Mouse (Mus musculus) layer of hippocampus, postnatal 36 days (tissue): Measurements from ENCODE around the gene Dnajb1. TPM values are rescaled to one million over a fixed set of nuclear protein-coding genes. Genes with fewer than 3 reads are reported as not detected.
A peak's percentile ranks its signal among the peaks of the same experiment; 100 is the strongest.
"Not testable (repeated sequence)": the region's sequence is repeated elsewhere in the genome, so short reads cannot be mapped to it uniquely, and the experiment has no call there.

Experiments
- DNase-seq, 2 experiments: peaks; one replicate each; pipeline ENCODE4 v3.0.0; 2022
- total RNA-seq, 2 experiments: library from RNA; stranded (reverse); gene quantifications; 2 replicates each; pipeline ENCODE4 v1.2.3; 2021

Dnajb1 gene
- 10 to 100 TPM; 46.3 to 51.8 TPM for total RNA-seq

GRCm38 (mm10) chr8:83607661-83608397 is at the start of gene Dnajb1, which contains the start of gene Tecr:
TSS of gene Dnajb1 (plus strand) at chr8:83608193.
TSS of gene Tecr (minus strand) at chr8:83607971.
- peak; percentile 99 to 100 for DNase-seq

GRCm38 (mm10) chr8:83562669-83563068 is 45.3 kb upstream of the Dnajb1 start:
- no peak for DNase-seq

- DNase-seq, result no peak
Observed at GRCm38 (mm10) chr8:83563246-83563645, 44.7 kb upstream of the Dnajb1 start.

GRCm38 (mm10) chr8:83565731-83566375 is 42.1 kb upstream of the Dnajb1 start:
- DNase-seq, result peak in 1 of 2 experiments; percentile 1

- peak; percentile 95 to 96 for DNase-seq
Observed at GRCm38 (mm10) chr8:83566469-83567395, 41.3 kb upstream of the Dnajb1 start, which contains the start of gene Ndufb7. TSS of gene Ndufb7 (plus strand) at chr8:83566671.

GRCm38 (mm10) chr8:83567668-83568067 is 40.3 kb upstream of the Dnajb1 start:
- peak in 1 of 2 experiments; percentile 1 for DNase-seq

GRCm38 (mm10) chr8:83568128-83568527 is 39.9 kb upstream of the Dnajb1 start:
- DNase-seq, result peak in 1 of 2 experiments; percentile 1

GRCm38 (mm10) chr8:83568755-83569154 is 39.2 kb upstream of the Dnajb1 start:
- no peak for DNase-seq

- DNase-seq, result peak in 1 of 2 experiments; percentile 1
Observed at GRCm38 (mm10) chr8:83569165-83569564, 38.8 kb upstream of the Dnajb1 start.

GRCm38 (mm10) chr8:83570272-83571000 is 37.6 kb upstream of the Dnajb1 start:
- peak in 1 of 2 experiments; percentile 1 for DNase-seq

GRCm38 (mm10) chr8:83571001-83571340 is 37.0 kb upstream of the Dnajb1 start:
- not testable (repeated sequence) for DNase-seq

GRCm38 (mm10) chr8:83571791-83572190 is 36.2 kb upstream of the Dnajb1 start:
- peak in 1 of 2 experiments; percentile 1 for DNase-seq

GRCm38 (mm10) chr8:83572246-83572812 is 35.7 kb upstream of the Dnajb1 start:
- no peak for DNase-seq

- peak in 1 of 2 experiments; percentile 6 for DNase-seq
Observed at GRCm38 (mm10) chr8:83573140-83573875, 34.7 kb upstream of the Dnajb1 start.

- DNase-seq, result peak in 1 of 2 experiments; percentile 14
Observed at GRCm38 (mm10) chr8:83574631-83575315, 33.2 kb upstream of the Dnajb1 start.

GRCm38 (mm10) chr8:83575561-83576515 is 32.2 kb upstream of the Dnajb1 start:
- peak; percentile 3 to 12 for DNase-seq

GRCm38 (mm10) chr8:83576516-83576895 is 31.5 kb upstream of the Dnajb1 start:
- no peak for DNase-seq

- no peak for DNase-seq
Observed at GRCm38 (mm10) chr8:83576921-83577320, 31.1 kb upstream of the Dnajb1 start.

- DNase-seq, result peak; percentile 1 to 7
Observed at GRCm38 (mm10) chr8:83577384-83577791, 30.6 kb upstream of the Dnajb1 start.
